Mouse (Mus musculus) heart, embryonic 12.5 days (tissue): Measurements from ENCODE around the gene Itprip. TPM values are rescaled to one million over a fixed set of nuclear protein-coding genes. Genes with fewer than 3 reads are reported as not detected.

Experiments
- ATAC-seq: fragments of 200-750 bp; cut with Nextera tagmentation; 2 replicates; pipeline ENCODE4 v1.8.0; 2017; ENCODE audit warnings: moderate TSS enrichment, moderate library complexity; ENCODE audit not compliant: insufficient number of reproducible peaks, low FRiP score
- H3K27ac ChIP-seq: fragments of 300-500 bp; sonication (generic); 2 replicates; pipeline ENCODE4 v1.5.1; 2016; ENCODE audit warnings: mild to moderate bottlenecking, moderate library complexity; ENCODE audit not compliant: poor library complexity, severe bottlenecking
- H3K27me3 ChIP-seq: fragments of 300-500 bp; sonication (generic); replicated peaks from 2 replicates; pipeline ENCODE4 v1.6.1; 2016; ENCODE audit warnings: mild to moderate bottlenecking, moderate library complexity
- H3K36me3 ChIP-seq: fragments of 300-500 bp; sonication (generic); 2 replicates; pipeline ENCODE4 v1.6.1; 2016; ENCODE audit warnings: mild to moderate bottlenecking, moderate library complexity
- H3K4me1 ChIP-seq: fragments of 300-500 bp; sonication (generic); replicated peaks from 2 replicates; pipeline ENCODE4 v1.6.1; 2016; ENCODE audit warnings: mild to moderate bottlenecking
- H3K4me2 ChIP-seq: fragments of 300-500 bp; sonication (generic); 2 replicates; pipeline ENCODE4 v1.6.1; 2016; ENCODE audit warnings: mild to moderate bottlenecking, moderate library complexity
- H3K4me3 ChIP-seq: fragments of 300-500 bp; sonication (generic); 2 replicates; pipeline ENCODE4 v1.5.1; 2016; ENCODE audit warnings: mild to moderate bottlenecking
- H3K9ac ChIP-seq: fragments of 300-500 bp; sonication (generic); 2 replicates; pipeline ENCODE4 v1.6.1; 2016; ENCODE audit warnings: mild to moderate bottlenecking, moderate library complexity
- H3K9me3 ChIP-seq: fragments of 300-500 bp; sonication (generic); replicated peaks from 2 replicates; pipeline ENCODE4 v1.6.1; 2016; ENCODE audit warnings: mild to moderate bottlenecking, moderate library complexity
- WGBS: fragments of 180-500 bp; shearing (Covaris S2); methylation state at CpG from one replicate; pipeline ENCODE4 v1.1.7; 2016; 5-methylcytosine and 5-hydroxymethylcytosine counted together
- polyA plus RNA-seq: library from polyadenylated mRNA; unstranded; fragments of >200 nt; fragmentation: Nextera tagmentation; extraction: Ambion mirVana; gene quantifications from 2 replicates; pipeline ENCODE4 v1.2.1, GENCODE M21; 2016

Gene Itprip
- polyA plus RNA-seq, 1 experiment from 2014 or later = 25.5 TPM

DNA sequence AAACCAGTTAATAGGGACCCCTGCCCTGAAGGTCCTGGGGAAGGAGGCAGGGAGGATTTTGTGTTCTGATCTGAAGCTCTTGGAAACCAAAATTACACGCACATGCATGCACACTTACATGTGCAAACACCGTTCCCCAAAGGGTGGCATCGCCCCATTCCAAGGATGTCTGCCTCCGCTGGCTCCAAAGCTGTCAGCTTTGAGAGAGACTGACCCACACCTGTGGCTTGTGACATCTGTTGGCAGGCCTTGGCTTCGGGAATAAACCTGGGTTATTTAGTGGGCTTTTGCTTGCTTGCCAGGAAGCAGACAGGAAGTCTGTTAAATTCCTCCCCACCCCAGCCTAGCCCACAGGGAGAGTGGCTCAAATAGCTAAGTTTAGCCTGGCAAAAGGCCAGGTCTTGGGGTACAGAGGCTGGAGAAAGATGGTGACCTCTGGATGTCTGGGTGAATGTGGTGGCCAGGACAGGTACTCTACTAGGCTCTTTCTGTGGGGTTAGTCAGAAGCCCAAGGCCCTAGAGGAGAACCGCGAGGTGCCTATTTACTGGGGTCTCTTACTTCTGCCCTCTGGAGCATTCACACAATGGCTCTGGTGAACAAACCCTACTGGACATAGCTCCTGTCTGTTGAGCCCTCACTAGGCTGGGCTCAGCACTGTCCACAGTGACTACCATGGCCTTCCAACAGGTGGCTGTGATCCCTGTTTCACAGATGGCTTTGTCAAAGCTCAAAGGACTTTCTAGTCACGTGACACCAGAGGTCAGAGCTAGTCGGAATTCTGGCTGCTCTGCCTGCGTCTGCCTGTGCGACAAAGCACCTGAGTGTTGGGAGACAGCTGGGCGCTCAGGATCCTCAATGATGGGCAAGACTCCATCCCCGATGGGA, 16.5 kb downstream of the Itprip start:
- Histone ChIP-seq H3K27me3 (no peaks in the 10 kb centered on the region), H3K27ac (peak overlapping the region; percentile 82), H3K9me3 (no peaks in the 10 kb centered on the region), H3K36me3 (peaks cover 20% of the 10 kb centered on the region), H3K9ac (no peak overlapping the region), H3K4me1 (peaks cover 68% of the 10 kb centered on the region), H3K4me3 (no peak overlapping the region), H3K4me2 (peak overlapping the region; percentile 44)
- WGBS = 56% methylated on average over 13 of the region's 13 CpGs
- ATAC-seq = peak; percentile 46; the same call in 1 of the 2 replicates

DNA sequence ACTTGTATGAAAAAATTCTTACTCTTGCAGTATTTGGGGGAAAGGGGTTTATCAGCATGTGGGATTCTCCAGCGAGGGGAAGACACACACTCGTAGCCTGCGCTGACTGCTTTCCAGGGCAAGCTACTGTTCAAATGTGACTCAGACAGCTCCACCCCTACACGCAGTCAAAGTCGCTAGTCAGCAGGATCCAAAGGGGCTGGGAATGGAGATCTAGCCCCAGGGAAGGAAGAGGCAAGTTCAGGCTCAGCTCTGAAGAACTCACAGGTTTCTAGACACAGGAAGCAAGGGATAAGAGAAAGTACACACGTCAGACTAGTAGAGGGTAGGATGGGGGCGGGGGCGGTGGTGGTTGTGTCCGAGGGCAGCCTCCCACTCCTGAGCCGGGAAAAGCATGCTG, 18.5 kb downstream of the Itprip start:
- no peak overlapping the region for H3K4me3 ChIP-seq
- 76% methylated on average over 10 of the region's 10 CpGs for whole genome bisulfite sequencing
- no peak overlapping the region for H3K27ac ChIP-seq
- no peak for ATAC-seq
- no peaks in the 10 kb centered on the region for H3K9me3 ChIP-seq
- H3K4me2 ChIP-seq = no peak overlapping the region
- peaks cover 66% of the 10 kb centered on the region for H3K4me1 ChIP-seq
- H3K9ac ChIP-seq = no peak overlapping the region
- H3K27me3 ChIP-seq = no peaks in the 10 kb centered on the region
- H3K36me3 ChIP-seq = peaks cover 37% of the 10 kb centered on the region

DNA sequence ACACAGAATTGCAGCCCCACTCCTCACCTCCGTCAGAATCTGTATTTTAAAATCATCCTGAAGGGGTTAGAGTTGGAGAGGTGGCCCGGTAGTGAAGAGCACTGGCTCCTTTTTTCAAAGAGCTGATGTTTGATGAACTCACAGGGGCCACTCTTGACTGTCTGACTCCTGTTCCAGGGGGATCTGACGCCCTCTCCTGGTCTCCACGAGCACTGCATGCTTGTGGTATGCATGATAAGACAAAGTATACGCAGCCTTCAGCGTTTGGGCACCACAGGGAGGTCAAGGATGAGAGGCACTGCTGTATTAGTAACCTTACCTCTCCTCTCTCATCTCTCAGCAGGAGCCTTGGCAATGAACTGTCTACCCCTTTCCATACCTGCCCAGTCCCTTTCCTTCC, 19.1 kb downstream of the Itprip start:
- no peak for ATAC-seq
- Histone ChIP-seq H3K9me3 (no peaks in the 10 kb centered on the region), H3K9ac (no peak overlapping the region), H3K4me2 (no peak overlapping the region), H3K36me3 (peaks cover 43% of the 10 kb centered on the region), H3K4me3 (no peak overlapping the region), H3K27me3 (no peaks in the 10 kb centered on the region), H3K4me1 (peaks cover 61% of the 10 kb centered on the region), H3K27ac (no peak overlapping the region)
- WGBS = 65% methylated on average over 6 of the region's 6 CpGs

DNA sequence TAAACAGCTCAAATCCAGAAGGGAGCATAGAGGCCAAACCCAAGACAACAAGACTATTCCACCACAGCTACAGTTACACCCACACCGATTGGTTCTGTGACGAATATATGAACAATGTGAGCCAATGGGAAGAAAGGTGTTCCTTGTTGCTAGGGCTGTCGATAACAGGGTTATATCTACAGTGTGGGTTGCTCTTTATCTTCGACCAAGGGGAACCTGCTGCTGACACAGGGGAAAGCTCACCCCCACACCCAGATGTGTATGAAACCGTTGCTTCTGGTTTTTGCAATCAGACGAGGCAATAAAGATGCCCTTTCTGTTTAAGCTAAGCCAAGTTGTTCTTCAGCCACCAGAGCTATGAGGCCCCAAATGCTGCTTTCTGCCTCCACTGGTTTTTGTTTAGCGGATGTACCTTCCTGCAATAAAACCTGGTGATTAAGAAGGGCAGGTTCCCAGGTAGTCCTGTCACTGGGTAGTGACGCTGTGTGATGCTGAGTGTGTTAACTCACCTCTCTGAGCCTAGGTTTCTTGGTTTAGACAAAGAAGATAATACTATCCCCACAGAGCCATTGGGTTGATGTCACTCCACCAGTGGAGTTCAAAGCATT, 20.5 kb downstream of the Itprip start:
- Histone ChIP-seq H3K27me3 (no peaks in the 10 kb centered on the region), H3K9me3 (no peaks in the 10 kb centered on the region), H3K4me1 (peaks cover 50% of the 10 kb centered on the region), H3K4me3 (no peak overlapping the region), H3K36me3 (peaks cover 57% of the 10 kb centered on the region), H3K4me2 (no peak overlapping the region), H3K9ac (no peak overlapping the region), H3K27ac (no peak overlapping the region)
- WGBS = 69% methylated on average over 8 of the region's 8 CpGs
- no peak for ATAC-seq

- Histone ChIP-seq H3K4me1 (peaks cover 33% of the 10 kb centered on the region), H3K27ac (no peak overlapping the region), H3K27me3 (no peaks in the 10 kb centered on the region), H3K4me2 (no peak overlapping the region), H3K9ac (no peak overlapping the region), H3K4me3 (no peak overlapping the region), H3K9me3 (no peaks in the 10 kb centered on the region), H3K36me3 (peaks cover 55% of the 10 kb centered on the region)
- 90% methylated on average over 6 of the region's 6 CpGs for WGBS
- ATAC-seq = no peak
Measured at GRCm38 (mm10) chr19:47893092-47893491, 26.0 kb downstream of the Itprip start.

DNA sequence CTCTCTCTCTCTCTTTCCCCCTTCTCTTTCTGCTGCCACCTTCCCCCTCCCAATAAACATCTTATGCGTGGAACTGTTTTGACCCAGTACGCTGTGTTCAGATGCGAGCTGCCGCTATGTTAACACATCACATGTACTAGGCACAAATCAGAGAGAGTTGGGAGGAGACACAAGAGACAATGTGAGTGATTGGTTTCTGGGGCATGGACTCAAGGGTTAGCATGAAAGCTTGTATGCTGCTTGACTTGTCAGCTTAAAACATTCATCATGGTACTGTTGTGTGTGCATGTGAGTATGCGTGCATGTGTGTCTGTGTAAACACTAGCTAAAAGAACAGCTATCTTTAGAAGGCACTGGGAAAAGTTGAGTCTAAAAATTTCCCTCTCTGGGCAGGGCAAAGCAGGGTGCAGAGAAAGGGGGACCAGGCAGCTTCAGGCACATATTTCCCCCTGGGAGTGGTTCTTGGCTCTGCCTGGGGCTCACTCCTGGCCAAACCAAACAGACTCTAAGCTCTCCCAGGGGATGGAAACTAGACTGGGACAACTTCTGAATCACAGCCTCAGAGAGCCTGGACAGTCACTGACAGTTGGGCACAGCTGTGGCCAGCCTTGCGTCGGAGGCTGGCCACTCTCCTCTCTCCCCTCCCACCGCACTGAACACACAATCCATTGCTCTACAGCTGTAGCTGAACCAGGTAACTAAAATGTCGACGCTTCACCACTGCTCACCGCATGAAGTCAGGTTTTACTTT, 27.4 kb downstream of the Itprip start:
- Histone ChIP-seq H3K27ac (no peak overlapping the region), H3K4me3 (no peak overlapping the region)

DNA sequence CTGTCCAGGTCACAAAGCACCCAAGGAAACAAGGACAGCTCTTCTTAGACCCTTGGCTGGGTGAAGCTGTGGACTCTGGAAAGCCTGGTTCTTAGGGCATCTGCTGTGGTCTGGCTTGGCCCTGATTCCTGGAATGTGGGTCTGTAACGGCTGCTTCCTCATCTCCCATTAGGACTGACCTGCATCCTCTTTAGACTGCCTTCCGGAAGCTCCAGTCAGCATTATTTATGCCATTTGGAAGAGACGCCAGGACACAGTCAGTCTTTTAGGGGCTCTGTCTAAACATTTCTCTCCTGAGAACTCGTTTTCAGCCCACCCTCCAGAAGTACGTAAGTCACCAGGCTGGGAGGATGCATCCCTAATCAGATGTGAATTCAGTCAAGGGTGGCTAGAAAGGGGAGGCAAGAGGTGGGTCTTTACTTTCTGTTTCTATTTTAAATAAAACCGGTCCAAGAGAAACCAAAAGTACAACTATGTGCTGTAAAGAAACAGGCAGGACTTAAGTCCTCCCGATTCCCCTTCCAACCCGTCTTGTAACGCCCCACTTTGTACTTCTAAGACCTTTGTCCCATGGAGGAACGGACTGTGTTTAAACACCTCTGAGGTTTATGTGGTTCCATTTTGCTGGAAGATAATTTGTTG, 28.5 kb downstream of the Itprip start:
- Histone ChIP-seq H3K4me3 (no peak overlapping the region), H3K9ac (no peak overlapping the region), H3K4me2 (no peak overlapping the region), H3K36me3 (peaks cover 30% of the 10 kb centered on the region), H3K9me3 (no peaks in the 10 kb centered on the region), H3K4me1 (peaks cover 42% of the 10 kb centered on the region), H3K27me3 (no peaks in the 10 kb centered on the region), H3K27ac (no peak overlapping the region)
- ATAC-seq = no peak
- 67% methylated on average over 10 of the region's 10 CpGs for WGBS

More for the DNA sequence above, 27.4 kb downstream of the Itprip start:
- WGBS = 68% methylated on average over 11 of the region's 11 CpGs
- 0 out of 2 replicates have a peak, but pooled peaks have one; percentile 22 for ATAC-seq
- Histone ChIP-seq H3K4me1 (peaks cover 30% of the 10 kb centered on the region), H3K9ac (no peak overlapping the region), H3K9me3 (no peaks in the 10 kb centered on the region), H3K36me3 (peaks cover 41% of the 10 kb centered on the region), H3K4me2 (no peak overlapping the region), H3K27me3 (no peaks in the 10 kb centered on the region)

DNA sequence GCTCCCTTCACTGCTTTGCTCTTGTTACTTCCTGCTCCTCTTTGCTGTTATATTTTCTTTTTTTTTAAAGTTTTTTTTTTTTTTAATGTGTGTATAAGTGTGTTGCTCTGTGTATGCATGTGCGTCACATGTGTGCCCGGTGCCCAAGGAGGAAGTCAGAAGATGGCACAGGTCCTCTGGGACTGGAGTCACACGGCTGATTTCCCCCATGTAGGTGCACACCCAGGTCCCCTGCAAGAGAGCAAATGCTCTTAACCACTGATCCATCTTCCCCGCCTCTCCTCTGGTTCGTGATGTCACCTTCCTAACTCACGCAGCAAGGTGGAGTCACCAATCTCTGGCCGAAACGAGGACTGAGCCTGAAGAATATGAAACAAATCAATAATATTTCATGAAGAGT, 31.1 kb downstream of the Itprip start:
- WGBS = 92% methylated on average over 8 of the region's 8 CpGs
- Histone ChIP-seq H3K9ac (no peak overlapping the region), H3K27me3 (no peaks in the 10 kb centered on the region), H3K9me3 (no peaks in the 10 kb centered on the region), H3K27ac (no peak overlapping the region), H3K4me1 (peaks cover 66% of the 10 kb centered on the region), H3K4me3 (no peak overlapping the region), H3K4me2 (no peak overlapping the region), H3K36me3 (peaks cover 4% of the 10 kb centered on the region)
- ATAC-seq = no peak

DNA sequence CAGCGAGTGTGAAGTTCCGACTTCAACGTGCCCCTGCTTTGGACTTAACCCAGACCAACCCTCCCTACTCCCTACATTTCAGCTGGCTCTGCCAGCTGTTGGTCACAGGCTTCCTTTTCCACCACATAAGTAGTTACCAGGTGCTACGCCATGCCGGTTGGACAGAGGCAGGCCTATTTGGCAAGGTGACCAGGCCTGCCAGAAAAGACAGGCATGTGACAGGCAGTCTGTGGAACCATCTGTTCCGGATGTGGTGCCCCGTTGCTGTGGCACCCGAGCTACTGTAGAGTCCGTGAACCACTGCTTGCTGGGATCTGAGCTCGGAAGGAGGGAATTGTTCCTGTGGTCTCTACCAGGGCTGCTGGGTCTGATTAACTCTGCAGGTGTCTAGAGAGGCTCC, 31.7 kb downstream of the Itprip start:
- H3K4me3 ChIP-seq = no peak overlapping the region
- no peak overlapping the region for H3K27ac ChIP-seq
- H3K36me3 ChIP-seq = no peaks in the 10 kb centered on the region
- no peak overlapping the region for H3K4me2 ChIP-seq
- no peaks in the 10 kb centered on the region for H3K9me3 ChIP-seq
- H3K9ac ChIP-seq = no peak overlapping the region
- no peak for ATAC-seq
- H3K4me1 ChIP-seq = peaks cover 64% of the 10 kb centered on the region
- WGBS = 88% methylated on average over 10 of the region's 10 CpGs
- no peaks in the 10 kb centered on the region for H3K27me3 ChIP-seq

- WGBS = 57% methylated on average over 7 of the region's 7 CpGs
- ATAC-seq = no peak
- no peak overlapping the region for H3K27ac ChIP-seq
Measured at GRCm38 (mm10) chr19:47886617-47887016, 32.5 kb downstream of the Itprip start.

DNA sequence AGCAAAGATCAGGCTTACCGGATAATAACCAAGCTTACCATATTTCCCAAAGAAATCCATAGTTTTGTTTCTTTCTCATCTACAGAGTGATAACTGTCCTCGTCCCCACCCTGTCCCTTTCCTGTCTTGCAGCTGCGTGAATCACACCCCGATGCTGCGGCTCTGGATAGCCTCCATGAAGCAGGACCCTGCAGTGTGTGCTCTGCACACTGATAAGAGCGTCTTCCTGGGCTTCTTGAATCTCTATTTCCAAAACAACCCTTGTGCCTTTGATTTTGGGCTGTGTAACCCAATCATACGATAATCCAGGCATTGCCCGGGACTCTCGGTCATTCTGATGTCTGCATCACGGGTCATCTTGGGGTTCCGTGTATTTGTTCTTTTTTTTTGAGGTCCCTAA, 33.2 kb downstream of the Itprip start:
- Histone ChIP-seq H3K27ac (peak overlapping the region; percentile 49), H3K27me3 (no peaks in the 10 kb centered on the region), H3K36me3 (no peaks in the 10 kb centered on the region), H3K4me1 (peaks cover 50% of the 10 kb centered on the region), H3K4me2 (no peak overlapping the region), H3K9ac (no peak overlapping the region), H3K4me3 (no peak overlapping the region), H3K9me3 (no peaks in the 10 kb centered on the region)
- 42% methylated on average over 11 of the region's 11 CpGs for WGBS
- no peak for ATAC-seq

More at GRCm38 (mm10) chr19:47886617-47887016, 32.5 kb downstream of the Itprip start:
- Histone ChIP-seq H3K4me3 (no peak overlapping the region), H3K4me2 (no peak overlapping the region), H3K9ac (no peak overlapping the region), H3K4me1 (peaks cover 56% of the 10 kb centered on the region), H3K36me3 (no peaks in the 10 kb centered on the region), H3K27me3 (no peaks in the 10 kb centered on the region), H3K9me3 (no peaks in the 10 kb centered on the region)
